Comparison of ENCODE assay signal across 12 mouse cellular contexts in genomic region chr6:47364556-47364955, GRCm38 (mm10).
"Had no signal": no experiment of that assay in that cellular context is flagged by ENCODE, and none has a peak within 500 bp of the region (broad histone marks: within the 10 kb centered on the region; RNA-seq: fewer than 3 reads in every experiment).

No protein-coding gene starts in this region.

- ATAC-seq: intestine, embryonic 15.5 days; midbrain, embryonic 16.5 days had no signal

- H3K4me3 ChIP-seq: intestine, embryonic 15.5 days; left cerebral cortex, adult 2 months had no signal

- H3K9ac ChIP-seq: intestine, embryonic 15.5 days; liver, embryonic 14.5 days had no signal

- H3K9me3 ChIP-seq: intestine, embryonic 15.5 days had no signal

- H3K27ac ChIP-seq: intestine, embryonic 15.5 days; left cerebral cortex, adult 2 months; liver, embryonic 14.5 days; stomach, postnatal 0 days had no signal

- H3K27me3 ChIP-seq: intestine, embryonic 15.5 days had no signal

- H3K4me1 ChIP-seq: intestine, embryonic 15.5 days had no signal

- H3K36me3 ChIP-seq: intestine, embryonic 15.5 days had no signal

- DNase-seq: kidney, adult 2 months; kidney, postnatal 25 days; lung, adult 18-20 months; lung, postnatal 36 days; right cerebral cortex, adult 18-20 months; thymus, postnatal 4 days had no signal

- H3K4me2 ChIP-seq: intestine, embryonic 15.5 days; midbrain, embryonic 11.5 days had no signal
